Mouse (Mus musculus): ENCODE results near the gene Klra5. TPM values are rescaled to one million over a fixed set of nuclear protein-coding genes. Genes with fewer than 3 reads are reported as not detected.

Klra5 gene
- 0.23 and 0.59 TPM in 2 replicates for polyA plus RNA-seq (2012; rRNA removed)

DNA sequence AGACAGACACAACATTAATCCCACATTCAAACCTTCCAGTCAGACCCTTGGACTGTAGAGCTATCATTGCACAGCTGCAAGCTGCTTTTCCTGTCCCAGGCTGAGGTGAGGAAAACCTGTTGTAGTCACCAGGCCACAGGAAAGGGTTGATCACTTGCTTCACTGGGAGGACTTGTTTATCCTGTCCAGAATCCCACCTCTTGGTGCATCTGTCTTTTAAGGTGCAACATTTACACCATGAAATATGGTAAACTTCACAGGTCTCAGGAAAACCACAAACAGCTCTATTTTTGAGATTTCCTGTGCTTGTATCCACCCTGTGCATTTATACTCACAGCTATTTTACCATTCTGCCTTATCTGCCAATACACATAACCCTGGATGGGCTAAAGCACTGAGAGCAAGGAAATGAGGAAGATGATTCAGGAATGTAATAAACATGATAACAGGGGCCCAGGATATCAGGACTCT is at the start of gene Klra5:
TSS of gene Klra5 (minus strand) at position 175 of the 471 bp plus-strand sequence.

DNA sequence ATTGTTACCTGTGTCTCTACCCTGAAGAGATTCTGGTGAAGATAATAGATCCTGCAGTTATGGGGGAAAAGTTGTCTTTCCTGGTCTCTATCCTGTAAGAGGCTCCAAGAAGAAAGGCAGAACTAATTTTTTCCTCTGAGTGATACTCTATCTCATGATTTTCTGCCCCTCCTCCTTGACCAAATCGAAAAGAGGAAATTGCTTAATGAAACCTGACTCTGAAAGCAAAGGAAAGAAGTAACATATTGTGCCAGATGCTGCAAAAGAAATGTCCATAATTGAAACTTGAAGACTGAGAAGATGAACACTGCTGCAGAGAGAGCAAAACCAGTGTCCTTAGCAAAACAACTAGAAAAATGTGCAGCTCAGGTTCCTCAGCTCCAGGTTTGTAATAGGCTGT is 40.9 kb downstream of the Klra5 start, which contains the start of gene Klra17:
TSS of gene Klra17 (minus strand) at position 124 of the 400 bp plus-strand sequence.

DNA sequence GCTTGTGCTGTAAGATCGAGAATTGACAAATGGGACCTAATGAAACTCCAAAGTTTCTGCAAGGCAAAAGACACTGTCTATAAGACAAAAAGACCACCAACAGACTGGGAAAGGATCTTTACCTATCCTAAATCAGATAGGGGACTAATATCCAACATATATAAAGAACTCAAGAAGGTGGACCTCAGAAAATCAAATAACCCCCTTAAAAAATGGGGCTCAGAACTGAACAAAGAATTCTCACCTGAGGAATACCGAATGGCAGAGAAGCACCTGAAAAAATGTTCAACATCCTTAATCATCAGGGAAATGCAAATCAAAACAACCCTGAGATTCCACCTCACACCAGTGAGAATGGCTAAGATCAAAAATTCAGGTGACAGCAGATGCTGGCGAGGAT is 55.1 kb downstream of the Klra5 start, which contains the start of gene Gm17631:
TSS of gene Gm17631 (plus strand) at position 301 of the 400 bp plus-strand sequence.

Other genes with a start within 250 kb of the Klra5 start
- 0.52 and 0.71 TPM in 2 replicates for gene Klrc1, start 238.7 kb downstream of the Klra5 start, polyA plus RNA-seq (2012; rRNA removed)
- not detected in 2 replicates for gene Klri1, start 200.5 kb downstream of the Klra5 start, polyA plus RNA-seq (2012; rRNA removed)
- 0.02 and 0.06 TPM in 2 replicates for gene Klri2, start 177.2 kb downstream of the Klra5 start, polyA plus RNA-seq (2012; rRNA removed)
- not detected in 2 replicates for gene Gm156, start 133.4 kb downstream of the Klra5 start, polyA plus RNA-seq (2012; rRNA removed)
- gene Gm17631, start 55.0 kb downstream of the Klra5 start, polyA plus RNA-seq (2012; rRNA removed): not detected in 2 replicates
- gene Klra17, start 41.0 kb downstream of the Klra5 start, polyA plus RNA-seq (2012; rRNA removed): 0.81 and 0.88 TPM in 2 replicates
- gene Klra6, start 109.3 kb upstream of the Klra5 start, polyA plus RNA-seq (2012; rRNA removed): not detected in 2 replicates
- not detected in 2 replicates for gene Klra4, start 149.6 kb upstream of the Klra5 start, polyA plus RNA-seq (2012; rRNA removed)
- gene Klra8, start 212.2 kb upstream of the Klra5 start, polyA plus RNA-seq (2012; rRNA removed): not detected in 2 replicates